Mouse (Mus musculus) layer of hippocampus, adult 11-12 months (tissue): Measurements from ENCODE around the gene Dnajb6.
A peak's percentile ranks its signal among the peaks of the same experiment; 100 is the strongest.

Experiments used
- DNase-seq: peaks from one replicate; pipeline ENCODE4 v3.0.0; 2022; ENCODE audit warnings: low spot score

Gene Dnajb6

GRCm38 (mm10) chr5:29852376-29852775 is 116.9 kb downstream of the Dnajb6 start:
- DNase-seq = no peak

GRCm38 (mm10) chr5:29853035-29853434 is 117.5 kb downstream of the Dnajb6 start:
- DNase-seq = no peak

- peak; percentile 35 for DNase-seq
Observed at GRCm38 (mm10) chr5:29854376-29854775, 118.9 kb downstream of the Dnajb6 start.

GRCm38 (mm10) chr5:29854971-29855370 is 119.5 kb downstream of the Dnajb6 start:
- DNase-seq = no peak

- DNase-seq = no peak
Observed at GRCm38 (mm10) chr5:29861522-29861921, 126.0 kb downstream of the Dnajb6 start.

- DNase-seq = no peak
Observed at GRCm38 (mm10) chr5:29862388-29862787, 126.9 kb downstream of the Dnajb6 start.

- no peak for DNase-seq
Observed at GRCm38 (mm10) chr5:29864291-29864737, 128.8 kb downstream of the Dnajb6 start.

- DNase-seq = no peak
Observed at GRCm38 (mm10) chr5:29864994-29865393, 129.5 kb downstream of the Dnajb6 start.
